Mouse (Mus musculus) heart, adult 2 months (tissue): ENCODE measurements at regions not wholly inside any gene's neighbourhood (a gene's known extent, or its start where the extent isn't known, plus 50 kb on each side); places are given as distances from the start of the nearest gene placed in this dataset.

Experiments used
- DNase-seq, 2 experiments: peaks; one replicate each; pipeline ENCODE4 v3.0.0; 2021
- H3K27ac ChIP-seq: fragments of 200-600 bp; 2 replicates; pipeline ENCODE4 v1.8.1; 2022
- H3K27me3 ChIP-seq: fragments of 200-500 bp; 2 replicates; pipeline ENCODE4 v1.6.1; 2012; ENCODE audit warnings: mild to moderate bottlenecking, low read length, inconsistent platforms, mixed read lengths; ENCODE audit not compliant: control insufficient read depth, insufficient read depth
- H3K36me3 ChIP-seq: fragments of 200-500 bp; 2 replicates; pipeline ENCODE4 v1.6.1; 2012; ENCODE audit warnings: low read length, inconsistent platforms; ENCODE audit not compliant: control insufficient read depth, insufficient read depth
- H3K4me1 ChIP-seq: fragments of 200-500 bp; 2 replicates; pipeline ENCODE4 v1.6.1; 2011; ENCODE audit warnings: low read length; ENCODE audit not compliant: control insufficient read depth, insufficient read depth
- H3K4me3 ChIP-seq: fragments of 200-600 bp; 2 replicates; pipeline ENCODE4 v1.8.1; 2022
- H3K79me2 ChIP-seq: fragments of 200-500 bp; replicated peaks from 2 replicates; pipeline ENCODE4 v1.6.1; 2012; ENCODE audit warnings: mild to moderate bottlenecking, inconsistent platforms, low read length, moderate library complexity, mixed read lengths; ENCODE audit not compliant: control insufficient read depth, insufficient read depth
- H3K9ac ChIP-seq: fragments of 200-500 bp; 2 replicates; pipeline ENCODE4 v1.6.1; 2012; ENCODE audit warnings: low read depth, mild to moderate bottlenecking, control low read depth, inconsistent platforms, low read length, mixed read lengths
- CTCF ChIP-seq: fragments of 200-600 bp; IDR thresholded peaks from 2 replicates; pipeline ENCODE4 v1.8.1; 2022; ENCODE audit warnings: antibody characterized with exemption, mild to moderate bottlenecking, moderate library complexity
- EP300 ChIP-seq: fragments of 200-500 bp; IDR thresholded peaks from 2 replicates; pipeline ENCODE4 v1.6.1; 2011; ENCODE audit warnings: low read depth, low read length, control low read depth; ENCODE audit not compliant: insufficient read depth
- POLR2A ChIP-seq: fragments of 200-500 bp; IDR thresholded peaks from 2 replicates; pipeline ENCODE4 v1.6.1; 2011; ENCODE audit warnings: mild to moderate bottlenecking, low read depth, low read length, control low read depth; ENCODE audit not compliant: insufficient read depth
- WGBS: fragments of 180-500 bp; shearing (Covaris S2); methylation state at CpG from one replicate; pipeline ENCODE4 v1.1.7; 2018; 5-methylcytosine and 5-hydroxymethylcytosine counted together
- intact Hi-C: fragments of 180-260 bp; cut with DNase I; formaldehyde crosslinking; loops from one replicate; pipeline ENCODE4 v1.15.1; 2025

- H3K4me1 ChIP-seq, result no peaks in the 10 kb centered on the region
- TF ChIP-seq EP300 (no peak), CTCF (no peak), POLR2A (no peak)
- no peak overlapping the region for H3K4me3 ChIP-seq
- no peaks in the 10 kb centered on the region for H3K36me3 ChIP-seq
- intact Hi-C loops, result loop anchor here (5.0 kb wide), 1 partner anchor 821 kb away; no protein-coding TSS in a partner anchor
- H3K27ac ChIP-seq, result no peak overlapping the region
- no peak overlapping the region for H3K9ac ChIP-seq
- no peaks in the 10 kb centered on the region for H3K27me3 ChIP-seq
- no peaks in the 10 kb centered on the region for H3K79me2 ChIP-seq
- WGBS, result 71% methylated on average over 6 of the region's 6 CpGs
- no peak for DNase-seq
These were observed 983.3 kb upstream of the Nr2f1 start for GRCm38 (mm10) chr13:79182630-79183412.

- H3K27me3 ChIP-seq, result no peaks in the 10 kb centered on the region
- no peaks in the 10 kb centered on the region for H3K79me2 ChIP-seq
- no peaks in the 10 kb centered on the region for H3K36me3 ChIP-seq
- H3K9ac ChIP-seq, result no peak overlapping the region
- intact Hi-C loops, result no loop called here
- H3K4me3 ChIP-seq, result no peak overlapping the region
- no peaks in the 10 kb centered on the region for H3K4me1 ChIP-seq
- no peak for DNase-seq
- no peak for TF ChIP-seq EP300
- no peak for TF ChIP-seq CTCF
- no peak for TF ChIP-seq POLR2A
- no peak overlapping the region for H3K27ac ChIP-seq
- 44% methylated on average over 3 of the region's 3 CpGs for WGBS
These were observed 959.2 kb upstream of the Nr2f1 start for GRCm38 (mm10) chr13:79158757-79159156.

- TF ChIP-seq CTCF (no peak), POLR2A (no peak), EP300 (no peak)
- WGBS, result 49% methylated on average over 1 of the region's 1 CpGs
- no peaks in the 10 kb centered on the region for H3K4me1 ChIP-seq
- no peak overlapping the region for H3K27ac ChIP-seq
- H3K79me2 ChIP-seq, result no peaks in the 10 kb centered on the region
- intact Hi-C loops, result no loop called here
- H3K4me3 ChIP-seq, result no peak overlapping the region
- H3K9ac ChIP-seq, result no peak overlapping the region
- DNase-seq, result no peak
- H3K27me3 ChIP-seq, result no peaks in the 10 kb centered on the region
- no peaks in the 10 kb centered on the region for H3K36me3 ChIP-seq
These were observed 943.3 kb upstream of the Nr2f1 start for GRCm38 (mm10) chr13:79142903-79143302.

- Histone ChIP-seq H3K4me1 (no peaks in the 10 kb centered on the region), H3K27me3 (no peaks in the 10 kb centered on the region), H3K27ac (no peak overlapping the region), H3K4me3 (no peak overlapping the region), H3K79me2 (no peaks in the 10 kb centered on the region), H3K9ac (no peak overlapping the region), H3K36me3 (no peaks in the 10 kb centered on the region)
- intact Hi-C loops, result no loop called here
- TF ChIP-seq POLR2A, result no peak
- no peak for TF ChIP-seq CTCF
- TF ChIP-seq EP300, result no peak
- DNase-seq, result no peak
- WGBS, result 35% methylated on average over 5 of the region's 5 CpGs
These were observed 941.9 kb upstream of the Nr2f1 start for GRCm38 (mm10) chr13:79141362-79141966.

- no peak overlapping the region for H3K4me3 ChIP-seq
- TF ChIP-seq POLR2A, result no peak
- no peak for TF ChIP-seq CTCF
- no peak for TF ChIP-seq EP300
- no peaks in the 10 kb centered on the region for H3K79me2 ChIP-seq
- no peaks in the 10 kb centered on the region for H3K4me1 ChIP-seq
- H3K36me3 ChIP-seq, result no peaks in the 10 kb centered on the region
- 71% methylated on average over 2 of the region's 2 CpGs for WGBS
- H3K27me3 ChIP-seq, result no peaks in the 10 kb centered on the region
- intact Hi-C loops, result no loop called here
- H3K9ac ChIP-seq, result no peak overlapping the region
- no peak overlapping the region for H3K27ac ChIP-seq
- DNase-seq, result no peak
These were observed 939.2 kb upstream of the Nr2f1 start for GRCm38 (mm10) chr13:79138747-79139146.

- Histone ChIP-seq H3K27ac (no peak overlapping the region), H3K79me2 (no peaks in the 10 kb centered on the region), H3K27me3 (no peaks in the 10 kb centered on the region), H3K4me3 (no peak overlapping the region), H3K36me3 (no peaks in the 10 kb centered on the region), H3K9ac (no peak overlapping the region), H3K4me1 (no peaks in the 10 kb centered on the region)
- DNase-seq, result no peak
- 95% methylated on average over 1 of the region's 1 CpGs for WGBS
- no peak for TF ChIP-seq EP300
- TF ChIP-seq POLR2A, result no peak
- intact Hi-C loops, result no loop called here
These were observed 937.2 kb upstream of the Nr2f1 start for GRCm38 (mm10) chr13:79136726-79137125.
